Mouse (Mus musculus): Measurements from ENCODE around the gene Ushbp1.
"Not testable (repeated sequence)": the region's sequence is repeated elsewhere in the genome, so short reads cannot be mapped to it uniquely, and the experiment has no call there.

Ushbp1 gene

DNA sequence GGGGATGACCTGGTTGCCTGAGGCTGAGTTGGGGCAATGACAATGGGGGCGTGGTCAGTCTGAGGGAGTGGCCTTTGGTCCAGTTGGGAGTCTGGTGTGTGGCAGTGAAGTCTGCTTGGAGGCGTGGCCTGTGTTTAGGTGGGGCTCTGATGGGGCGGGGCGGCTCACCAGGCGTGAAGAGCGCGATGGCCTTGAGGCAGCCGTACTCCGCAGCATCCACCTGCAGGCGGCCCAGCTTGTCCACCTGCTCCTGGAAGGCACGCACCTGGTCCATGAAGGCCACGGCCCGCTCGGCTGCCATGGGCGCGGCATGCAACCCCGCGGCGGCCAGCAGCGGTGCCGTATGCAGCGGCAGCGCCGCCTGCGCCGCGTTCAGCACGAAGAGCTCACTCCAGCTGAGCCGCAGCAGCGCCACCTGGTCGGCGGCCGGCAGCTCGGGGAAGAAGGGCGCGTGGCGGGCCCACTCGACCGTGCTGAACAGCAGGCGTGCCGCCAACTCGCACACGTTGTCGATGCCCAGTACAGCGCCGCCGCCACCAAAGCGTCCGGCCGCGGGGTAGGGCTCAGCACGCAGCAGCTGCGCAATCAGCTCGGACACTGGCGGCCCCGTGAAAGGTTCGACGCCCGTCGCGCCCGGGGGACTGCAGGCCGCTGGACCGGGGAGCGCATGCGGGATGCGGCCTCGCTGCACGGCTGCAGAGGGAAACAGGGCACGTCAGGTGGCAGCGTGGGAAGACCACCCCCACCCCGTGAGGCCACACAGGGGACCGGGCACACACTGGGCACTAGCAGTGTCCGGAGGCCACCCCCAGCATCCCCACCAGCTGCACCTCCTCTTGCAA lies 19.8 kb downstream of the Ushbp1 start:
- in situ Hi-C loops (cut with MboI; ENCODE audit: unreplicated experiment in 2 of 2): loop anchor here (10.0 to 25.0 kb wide), 2 partner anchors 481 to 664 kb away; partner anchors contain the start of genes Gm3336 (in 1 of the 2), Iqcn (in 1 of the 2), Pde4c (in 1 of the 2) and Rpl18a (in 1 of the 2)

DNA sequence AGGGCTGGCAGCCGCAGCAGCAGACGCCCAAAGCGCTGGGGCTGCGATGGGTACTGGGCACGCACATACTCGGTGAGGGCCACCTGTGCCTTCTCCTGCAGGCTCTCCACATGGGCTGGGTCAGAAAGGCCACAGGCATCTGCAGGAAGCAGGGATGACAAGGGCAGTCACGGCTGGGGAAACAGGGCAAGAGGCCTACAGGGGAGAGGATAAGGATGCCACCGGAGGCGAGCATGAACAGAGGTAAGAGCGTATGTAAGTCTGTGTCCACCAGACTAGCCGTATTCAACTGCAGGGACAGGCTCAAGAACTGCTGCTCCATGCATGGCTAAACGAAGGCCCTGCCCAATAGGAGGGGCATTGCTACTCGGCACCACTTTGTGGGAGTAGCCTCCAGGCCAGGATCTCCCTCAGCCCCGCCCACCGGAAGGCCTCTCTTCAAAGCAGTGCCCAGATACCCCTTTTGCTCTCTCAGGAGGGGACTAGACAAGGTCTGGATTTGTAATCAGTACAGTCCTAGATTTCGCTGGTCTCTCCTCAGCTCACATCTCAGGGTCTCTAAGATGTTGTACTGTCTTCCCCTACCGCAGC lies 20.9 kb downstream of the Ushbp1 start:
- in situ Hi-C loops (cut with MboI; ENCODE audit: unreplicated experiment in 2 of 2): loop anchor here (5.0 to 25.0 kb wide), 4 partner anchors 33 to 662 kb away; partner anchors contain the start of genes Ankle1 (in 2 of the 2), Gm3336 (in 1 of the 2), Iqcn (in 1 of the 2) and Pde4c (in 1 of the 2)

DNA sequence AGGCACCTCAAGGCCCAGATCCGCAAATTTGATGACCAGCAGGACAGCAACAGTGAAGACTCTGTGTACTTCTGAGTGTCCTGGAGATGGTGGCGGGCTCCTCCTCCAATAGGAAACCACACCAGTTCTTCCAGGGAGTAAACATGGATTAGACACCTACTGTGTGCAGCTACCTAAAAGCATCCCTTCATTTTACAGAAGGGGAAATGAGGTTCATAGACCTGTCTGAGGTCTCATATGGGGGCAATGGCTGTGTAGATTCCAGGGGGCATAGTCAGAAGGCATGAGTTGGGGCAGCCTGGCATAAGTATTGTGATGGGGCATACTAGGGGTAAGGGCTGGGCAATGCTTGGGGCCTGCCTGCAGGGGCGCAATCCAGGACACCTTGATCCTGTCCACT lies 22.6 kb downstream of the Ushbp1 start:
- in situ Hi-C loops (cut with MboI; ENCODE audit: unreplicated experiment in 2 of 2): loop anchor here (5.0 to 10.0 kb wide), 3 partner anchors 34 to 478 kb away; partner anchors contain the start of genes Ankle1 (in 2 of the 2), Rpl18a (in 1 of the 2) and Slc5a5 (in 1 of the 2)

- in situ Hi-C loops (cut with MboI; ENCODE audit: unreplicated experiment in 2 of 2): loop anchor here (5.0 to 10.0 kb wide), 3 partner anchors 35 to 478 kb away; partner anchors contain the start of genes Ankle1 (in 2 of the 2), Rpl18a (in 1 of the 2) and Slc5a5 (in 1 of the 2)
Observed at GRCm38 (mm10) chr8:71372427-71372826, 23.2 kb downstream of the Ushbp1 start.

DNA sequence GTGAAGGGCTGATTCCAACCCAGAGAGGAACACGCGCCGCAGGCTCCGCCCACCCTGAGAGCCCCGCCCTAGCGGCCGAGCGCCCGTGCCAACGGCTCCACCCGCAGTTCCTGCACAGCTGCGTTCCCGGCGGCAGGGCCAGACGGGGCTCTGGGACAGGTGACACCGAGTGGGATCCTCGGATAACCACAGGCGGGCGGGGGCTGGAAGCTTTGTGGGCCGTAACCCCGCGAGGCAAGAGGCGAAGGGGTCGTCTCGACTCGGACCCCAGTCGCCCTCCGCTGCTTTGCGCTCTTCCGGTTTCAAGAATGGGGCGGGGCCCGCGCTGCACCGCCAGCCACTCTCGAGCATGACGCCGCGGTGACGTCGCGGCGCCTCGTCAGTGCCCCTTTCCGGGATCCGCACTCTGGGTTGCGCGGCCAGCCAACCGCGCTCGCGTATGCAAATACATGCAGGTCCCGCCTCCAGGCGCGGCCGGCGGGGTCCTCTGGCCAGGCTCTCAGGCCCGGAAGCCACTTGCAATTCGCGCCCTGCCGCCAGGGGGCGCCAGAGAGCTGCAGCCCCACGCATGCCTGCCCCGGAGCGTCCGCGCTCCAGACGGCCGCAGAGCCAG lies 24.3 kb downstream of the Ushbp1 start, which contains the start of gene Ocel1:
Gene Ocel1 (plus strand): TSS at position 63 of the 613 bp plus-strand sequence.
- in situ Hi-C loops (cut with MboI; ENCODE audit: unreplicated experiment in 2 of 2): loop anchor here (5.0 to 10.0 kb wide), 3 partner anchors 36 to 477 kb away; partner anchors contain the start of genes Ankle1 (in 2 of the 2), Rpl18a (in 1 of the 2) and Slc5a5 (in 1 of the 2)

DNA sequence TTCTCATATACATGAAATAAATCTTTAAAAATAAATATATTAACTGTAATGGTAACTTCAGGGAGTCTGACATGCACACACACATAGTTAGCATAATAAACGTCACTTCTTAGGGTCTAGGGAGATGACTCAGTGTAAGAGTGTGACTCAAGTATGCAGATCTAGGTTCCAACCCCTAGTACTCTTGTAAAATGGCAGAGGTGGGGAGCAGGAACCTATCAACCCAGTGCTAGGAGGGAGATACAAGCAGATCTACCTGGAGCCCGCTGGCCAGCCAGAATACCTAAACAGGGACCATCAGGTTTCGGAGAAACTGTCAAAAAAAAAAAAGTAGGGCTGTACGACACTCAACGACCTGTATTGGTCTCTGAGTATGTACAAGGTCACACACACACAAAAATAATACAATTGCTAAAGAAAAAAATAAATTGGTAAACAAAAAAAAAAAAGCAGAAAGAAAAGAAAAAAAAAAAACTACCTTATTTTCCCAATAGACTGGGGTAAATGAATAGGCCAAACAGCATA lies 24.8 kb downstream of the Ushbp1 start:
- in situ Hi-C loops (cut with MboI; ENCODE audit: unreplicated experiment in 2 of 2): loop anchor here (5.0 to 10.0 kb wide), 3 partner anchors 37 to 476 kb away; partner anchors contain the start of genes Ankle1 (in 2 of the 2), Rpl18a (in 1 of the 2) and Slc5a5 (in 1 of the 2)

GRCm38 (mm10) chr8:71369040-71369718 lies 26.4 kb downstream of the Ushbp1 start:
- in situ Hi-C loops (cut with MboI; ENCODE audit: unreplicated experiment in 2 of 2): no loop called here

DNA sequence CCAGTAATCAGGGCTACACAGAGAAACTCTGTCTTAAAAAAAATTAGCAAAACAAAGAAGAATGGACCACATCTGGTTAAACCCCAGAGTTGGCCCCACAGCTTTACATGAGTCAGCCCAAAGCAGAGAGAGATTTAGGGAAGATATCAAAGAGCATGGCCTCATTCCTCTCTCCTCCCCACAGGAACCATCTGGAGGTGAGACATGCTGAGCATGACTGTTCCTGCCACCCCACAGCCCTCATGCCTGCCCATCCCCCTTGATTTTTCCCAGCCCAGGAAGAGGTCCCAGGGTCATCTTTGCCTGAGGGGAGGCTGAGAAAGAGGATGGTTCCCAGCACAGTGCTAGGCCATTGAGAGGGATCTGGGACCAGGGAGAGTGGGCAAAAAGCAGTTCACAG lies 27.2 kb downstream of the Ushbp1 start:
- in situ Hi-C loops (cut with MboI; ENCODE audit: unreplicated experiment in 2 of 2): no loop called here

DNA sequence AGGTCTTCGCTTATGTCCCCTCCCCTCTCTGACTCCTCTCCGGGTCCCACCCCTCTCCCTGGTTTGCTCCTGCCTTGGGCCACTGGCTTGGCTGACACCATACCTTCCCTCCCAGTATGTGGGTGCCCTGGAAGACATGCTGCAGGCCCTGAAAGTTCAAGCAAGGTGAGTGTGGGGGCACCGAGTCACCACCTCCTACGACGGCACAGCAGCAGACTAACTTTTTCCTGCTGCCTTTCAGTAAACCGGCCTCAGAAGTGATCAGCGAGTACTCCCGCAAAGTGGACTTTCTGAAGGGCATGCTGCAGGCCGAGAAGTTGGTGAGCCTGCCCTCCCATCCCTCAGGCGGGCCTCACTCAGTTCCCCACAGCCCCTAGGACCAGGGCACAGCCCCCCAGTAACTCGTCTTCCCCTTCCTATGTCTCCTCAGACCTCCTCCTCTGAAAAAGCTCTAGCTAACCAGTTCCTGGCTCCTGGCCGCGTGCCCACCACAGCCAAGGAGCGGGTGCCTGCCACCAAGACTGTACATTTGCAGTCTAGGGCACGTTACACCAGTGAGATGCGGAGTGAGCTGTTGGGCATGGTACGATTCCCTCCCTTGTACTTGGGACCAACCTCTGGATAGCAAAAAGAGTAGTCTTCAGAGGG lies 27.9 kb downstream of the Ushbp1 start:
- in situ Hi-C loops (cut with MboI; ENCODE audit: unreplicated experiment in 2 of 2): no loop called here

DNA sequence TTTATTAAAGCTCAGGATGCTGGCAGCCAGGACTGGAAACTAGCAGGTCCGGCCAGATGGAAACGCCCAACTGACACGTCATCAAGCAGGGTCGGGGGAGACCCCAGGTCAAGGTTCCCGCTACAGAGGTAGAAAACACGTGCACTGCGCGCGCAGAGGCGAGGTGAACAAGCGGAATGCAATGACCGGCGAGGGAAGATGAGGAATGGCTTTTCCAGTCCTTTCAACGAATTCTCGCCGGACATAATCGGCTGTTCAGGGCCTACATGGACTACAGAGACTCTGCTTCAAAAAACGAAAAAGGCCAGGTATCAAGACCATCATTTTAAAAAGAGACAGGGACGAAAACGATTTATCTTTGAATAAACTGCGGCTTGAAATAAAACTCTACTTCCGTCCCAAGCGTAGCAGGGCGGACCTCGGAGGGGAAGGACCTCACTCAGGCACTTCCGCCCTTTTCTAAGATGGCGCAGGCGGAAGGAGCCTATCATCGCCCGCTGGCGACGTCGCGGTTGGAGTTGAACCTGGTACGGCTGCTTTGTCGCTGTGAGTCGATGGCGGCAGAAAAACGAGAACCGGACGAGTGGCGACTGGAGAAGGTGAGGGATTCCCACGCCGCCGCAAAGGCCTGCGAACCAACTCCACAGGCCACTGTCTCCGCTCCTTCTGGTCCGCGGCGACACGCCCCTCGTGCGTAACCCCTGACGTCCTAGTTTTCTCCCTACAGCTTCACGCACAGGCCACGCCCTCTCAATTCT lies 28.7 kb downstream of the Ushbp1 start, which contains the start of gene Use1:
Gene Use1 (plus strand): TSS at position 78 of the 758 bp plus-strand sequence.
- in situ Hi-C loops (cut with MboI; ENCODE audit: unreplicated experiment in 2 of 2): no loop called here

DNA sequence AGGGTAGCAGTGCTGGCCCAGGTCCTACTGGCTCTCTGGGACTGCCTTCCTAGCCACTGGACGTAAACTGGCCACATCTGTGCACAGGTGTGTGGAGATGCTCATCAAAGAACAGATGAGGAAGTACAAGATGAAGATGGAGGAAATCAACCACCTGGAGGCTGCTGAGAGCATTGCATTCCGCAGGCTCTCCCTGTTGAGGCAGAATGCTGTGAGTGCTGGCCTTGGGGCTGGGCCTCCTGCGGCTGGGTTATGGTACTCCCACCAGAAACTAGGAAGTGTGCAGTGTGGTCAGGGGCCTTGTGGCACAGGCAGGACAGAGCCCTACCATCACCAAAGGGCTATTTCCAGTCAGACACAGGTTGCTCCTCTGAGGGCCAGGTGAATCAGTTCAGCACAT lies 37.6 kb downstream of the Ushbp1 start:
- in situ Hi-C loops (cut with MboI; ENCODE audit: unreplicated experiment in 2 of 2): no loop called here

DNA sequence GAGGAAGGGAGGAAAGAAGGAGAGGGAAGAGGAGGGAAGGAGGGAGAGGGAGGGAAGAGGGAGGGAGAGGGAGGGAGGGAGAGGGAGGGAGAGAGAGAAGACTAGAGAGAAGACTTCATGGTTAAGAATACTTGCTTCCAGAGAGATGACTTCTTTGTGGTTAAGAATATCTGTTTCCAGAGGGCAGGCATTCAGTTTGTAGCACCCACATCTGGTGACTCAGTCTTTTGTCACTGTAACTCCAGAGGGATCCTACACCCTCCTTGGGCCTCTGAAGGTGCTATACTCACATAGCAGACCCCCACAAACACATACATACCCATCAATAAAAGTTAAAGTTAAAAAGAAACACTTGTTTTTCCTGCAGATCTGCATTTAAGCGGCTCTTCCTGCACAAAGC lies 44.1 kb downstream of the Ushbp1 start:
- in situ Hi-C loops (cut with MboI; ENCODE audit: unreplicated experiment in 2 of 2): no loop called here

GRCm38 (mm10) chr8:71351117-71351516 lies 44.5 kb downstream of the Ushbp1 start:
- in situ Hi-C loops (cut with MboI; ENCODE audit: unreplicated experiment in 2 of 2): no loop called here

DNA sequence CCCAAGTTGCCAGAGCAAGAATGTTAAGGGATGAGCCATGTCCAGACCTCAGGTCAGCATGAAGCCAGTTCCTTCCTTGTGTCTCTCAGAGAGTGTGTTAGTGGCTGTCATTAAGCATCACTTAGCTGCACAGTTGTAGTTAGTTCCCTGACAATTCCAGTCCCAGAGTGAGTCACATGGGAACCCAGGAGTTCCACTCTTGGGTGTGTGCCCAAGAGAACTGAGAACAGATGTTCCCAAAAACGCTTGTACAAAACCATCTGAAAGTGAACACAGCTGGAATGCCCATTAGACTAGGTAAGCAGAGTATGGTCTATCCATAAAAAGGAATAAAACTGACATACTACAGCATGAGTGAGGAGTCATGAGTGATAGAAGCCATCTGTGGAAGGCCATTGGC lies 49.0 kb downstream of the Ushbp1 start:
- in situ Hi-C loops (cut with MboI; ENCODE audit: unreplicated experiment in 2 of 2): no loop called here

- in situ Hi-C loops (cut with MboI; ENCODE audit: unreplicated experiment in 2 of 2): no loop called here
Observed at GRCm38 (mm10) chr8:71340625-71341024, 55.0 kb downstream of the Ushbp1 start.

- in situ Hi-C loops (cut with MboI; ENCODE audit: unreplicated experiment in 2 of 2): not testable (repeated sequence)
Observed at GRCm38 (mm10) chr8:71337834-71338233, 57.8 kb downstream of the Ushbp1 start.

All from v-Abl transformed pro-B cells (cell line).